Mouse (Mus musculus) T-helper 17 cell (primary cell): ENCODE measurements around the gene Rcn2.

Experiments
- in situ Hi-C, 2 experiments: fragments of 300-600 bp; cut with MboI, MseI; formaldehyde crosslinking; loops; 1 replicate in 1 of 2; 2 replicates in 1 of 2; pipeline ENCODE4 v1.15.1; 2025; ENCODE audit warnings: high pct_unique_total_duplicates in 2 of 2

Gene Rcn2

DNA sequence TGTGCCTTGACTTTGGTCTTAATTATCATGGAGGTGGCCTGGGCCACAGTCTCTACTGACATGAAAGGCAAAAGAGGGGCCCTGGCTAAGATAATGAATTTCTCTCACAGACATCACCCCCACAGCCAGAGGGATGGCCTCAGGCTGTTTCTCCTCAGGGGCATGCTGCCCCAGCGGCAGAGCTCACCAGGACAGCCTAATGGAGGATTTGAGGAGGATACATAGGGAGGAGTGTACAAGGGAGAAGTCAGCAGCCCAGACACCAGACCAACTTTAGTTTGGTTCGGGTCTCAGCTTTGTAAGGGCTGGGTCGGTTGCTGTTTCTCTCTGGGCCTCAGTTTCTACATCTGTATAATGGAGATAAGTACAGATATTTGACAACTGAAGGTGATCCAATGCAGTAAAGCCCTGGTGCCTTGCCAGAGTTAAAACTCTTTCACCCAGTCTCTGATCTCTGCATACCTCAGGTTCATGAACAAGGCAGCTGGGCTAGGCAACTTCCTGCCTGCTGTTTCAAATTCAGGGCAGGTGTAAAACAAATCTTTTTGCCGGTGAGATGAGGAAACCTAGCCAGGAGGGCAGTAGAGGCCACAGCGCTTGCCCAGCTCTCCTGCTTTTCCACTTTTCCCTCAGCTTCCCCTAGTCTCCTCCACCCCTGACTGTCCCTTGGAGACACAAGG is 49.0 kb downstream of the Rcn2 start:
- in situ Hi-C loops: loop anchor here in 1 of 2 experiments (10.0 kb wide), 1 partner anchor 1356 kb away; the partner anchor contains the start of gene Wdr61

DNA sequence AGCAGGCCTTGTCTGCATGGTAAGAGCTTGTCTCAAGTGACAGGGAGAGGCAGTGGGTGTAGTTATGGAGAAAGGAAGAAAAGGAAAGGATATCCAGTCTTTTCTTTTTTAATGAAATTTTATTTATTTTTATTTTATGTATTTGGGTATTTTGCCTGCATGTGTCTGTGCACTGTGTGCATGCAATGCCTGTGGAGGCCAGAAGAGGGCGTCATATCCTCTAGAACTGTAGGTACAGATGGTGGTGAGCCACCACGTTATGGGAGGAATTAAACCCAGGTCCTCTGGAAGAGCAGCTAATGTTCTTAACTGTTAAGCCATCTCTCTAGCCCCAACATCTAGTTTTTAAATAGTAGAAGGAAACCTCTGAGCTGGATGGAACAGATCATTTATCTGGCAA is 50.5 kb downstream of the Rcn2 start:
- in situ Hi-C loops: loop anchor here in 1 of 2 experiments (10.0 kb wide), 1 partner anchor 1357 kb away; the partner anchor contains the start of gene Wdr61

DNA sequence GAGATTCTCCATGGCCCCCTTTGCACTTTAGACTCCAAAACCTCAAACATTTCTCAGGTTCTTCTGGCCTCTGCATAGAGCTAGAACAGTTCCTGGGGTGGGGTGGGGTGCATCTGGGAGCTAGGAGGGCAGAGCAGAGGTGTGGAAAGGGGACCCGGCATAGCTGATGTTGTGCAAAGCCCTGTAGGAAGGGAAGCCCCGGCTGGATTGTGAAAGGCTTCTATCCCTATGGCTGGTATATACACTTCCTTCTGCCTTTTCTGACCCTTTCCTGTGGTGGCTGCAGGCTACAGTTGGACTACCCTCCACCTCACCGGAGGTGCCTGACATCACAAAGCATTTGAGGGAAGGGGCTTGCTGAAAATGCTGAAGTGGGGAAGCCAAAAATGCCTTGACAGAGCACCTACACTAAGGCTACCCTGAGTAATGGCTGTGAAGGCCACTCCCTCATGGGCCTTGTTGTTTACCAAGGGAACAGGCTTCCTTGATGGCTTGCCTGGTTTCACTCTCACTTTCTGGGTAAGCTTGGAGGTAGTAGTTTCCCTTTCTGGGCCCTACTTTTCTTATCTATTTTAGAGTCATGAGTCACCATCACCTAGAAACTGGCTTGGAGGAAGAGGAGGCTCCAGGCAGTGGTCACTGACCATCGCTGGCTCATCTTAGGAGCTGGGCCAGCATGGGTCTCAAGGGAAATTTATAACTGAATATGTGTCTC is 56.1 kb downstream of the Rcn2 start:
- in situ Hi-C loops: loop anchor here in 1 of 2 experiments (10.0 kb wide), 1 partner anchor 1363 kb away; the partner anchor contains the start of gene Wdr61

DNA sequence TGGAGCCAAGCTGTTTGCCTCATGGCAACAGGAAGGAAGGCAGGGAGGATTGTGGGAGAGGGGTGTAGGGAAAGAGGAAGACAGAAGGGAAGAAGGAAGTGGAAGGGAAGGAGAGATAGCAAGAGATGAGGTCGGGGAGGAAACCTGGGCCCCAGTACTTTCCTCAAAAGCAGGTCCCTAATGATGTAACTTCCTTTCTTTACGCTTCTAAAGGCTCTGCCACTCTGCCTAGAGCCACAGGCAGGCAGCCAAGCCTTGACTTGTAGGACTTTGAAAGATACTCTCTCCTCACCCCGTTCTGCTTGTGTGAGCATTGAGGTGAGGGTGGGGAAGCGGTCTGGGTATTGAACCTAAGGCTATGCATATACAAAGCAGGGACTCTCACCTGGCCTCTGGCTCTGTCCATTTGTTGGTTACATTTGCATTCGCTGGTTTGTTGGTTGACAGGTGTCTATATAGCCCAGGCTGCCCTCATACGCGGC is 58.4 kb downstream of the Rcn2 start:
- in situ Hi-C loops: loop anchor here in 1 of 2 experiments (10.0 kb wide), 1 partner anchor 1875 kb away; no protein-coding TSS in a partner anchor

DNA sequence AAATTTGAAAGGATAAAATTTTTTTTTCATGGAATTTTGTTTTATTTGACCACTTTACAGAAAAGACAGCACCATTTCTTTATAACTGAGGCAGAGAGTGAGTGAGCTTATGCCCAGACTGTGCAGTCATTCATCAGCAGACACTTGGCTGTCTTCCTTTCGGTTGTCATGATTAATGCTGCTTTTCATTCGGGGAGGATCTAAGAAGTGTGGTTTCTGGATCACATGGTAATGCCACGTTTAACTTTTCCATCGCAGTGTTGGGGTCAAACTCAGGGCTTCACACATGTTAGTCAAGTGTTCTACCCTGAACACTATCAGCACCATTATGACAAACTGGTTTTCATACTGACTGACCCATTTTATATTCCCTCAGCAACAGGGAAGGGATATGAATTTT is 59.4 kb downstream of the Rcn2 start:
- in situ Hi-C loops: loop anchor here in 1 of 2 experiments (10.0 kb wide), 1 partner anchor 1874 kb away; no protein-coding TSS in a partner anchor

DNA sequence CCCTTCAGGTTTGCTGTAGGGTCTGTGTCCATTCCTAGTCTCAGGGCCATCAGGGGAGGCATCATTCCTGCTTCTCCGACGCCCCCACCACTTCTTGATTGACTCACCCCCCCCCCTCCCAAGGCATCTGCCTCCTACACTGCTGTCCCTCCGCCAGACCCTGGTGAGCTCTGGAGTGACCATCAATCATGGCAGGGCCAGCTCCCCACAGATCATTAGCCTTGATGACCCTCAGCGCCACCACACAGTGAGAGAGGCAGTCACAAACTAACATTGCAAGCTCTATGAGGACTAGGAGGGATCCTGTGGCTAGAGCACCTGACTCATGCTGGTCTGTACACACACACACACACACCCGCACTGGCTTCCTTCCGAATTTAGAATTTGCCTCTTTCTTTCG is 63.3 kb downstream of the Rcn2 start:
- in situ Hi-C loops: loop anchor here in 1 of 2 experiments (10.0 kb wide), 1 partner anchor 1870 kb away; no protein-coding TSS in a partner anchor

DNA sequence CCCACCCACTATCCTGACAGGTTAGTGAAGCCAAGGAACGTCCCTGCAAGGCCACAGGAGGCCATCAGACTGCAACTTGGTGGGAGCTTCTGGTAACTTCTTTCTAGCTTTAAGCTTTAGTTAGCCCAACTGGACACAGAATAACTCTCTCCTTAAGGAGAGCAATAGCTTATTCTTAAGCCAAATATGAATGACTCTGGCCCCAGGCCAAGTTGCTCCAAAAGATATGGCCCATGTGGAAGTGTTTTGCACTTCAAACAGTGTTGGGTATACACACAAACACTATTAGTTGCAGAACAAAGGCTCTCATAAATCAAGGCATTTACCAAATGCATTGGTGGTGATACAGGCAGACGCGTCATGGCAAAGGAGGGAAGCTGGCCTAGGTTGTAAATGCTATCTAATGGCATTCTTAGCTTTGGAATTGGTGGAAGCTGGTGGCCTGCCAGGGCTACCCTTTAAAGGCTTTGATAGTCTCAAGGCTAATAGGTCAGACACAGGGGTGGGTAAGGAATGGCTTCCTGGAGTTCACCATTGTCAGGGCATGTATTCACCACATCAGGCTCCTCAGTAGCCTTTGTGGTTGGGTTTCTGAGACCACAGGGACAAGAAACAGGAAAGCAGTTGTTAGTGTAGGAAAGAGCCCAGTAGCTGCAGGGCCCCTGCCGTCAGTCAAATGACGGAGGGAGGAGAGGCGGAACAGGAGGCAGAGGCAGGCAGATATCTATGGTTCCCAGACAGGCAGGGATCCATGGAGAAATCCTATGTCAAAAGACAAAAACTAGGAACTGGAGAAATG is 64.8 kb downstream of the Rcn2 start:
- in situ Hi-C loops: loop anchor here in 1 of 2 experiments (10.0 kb wide), 1 partner anchor 1868 kb away; no protein-coding TSS in a partner anchor

DNA sequence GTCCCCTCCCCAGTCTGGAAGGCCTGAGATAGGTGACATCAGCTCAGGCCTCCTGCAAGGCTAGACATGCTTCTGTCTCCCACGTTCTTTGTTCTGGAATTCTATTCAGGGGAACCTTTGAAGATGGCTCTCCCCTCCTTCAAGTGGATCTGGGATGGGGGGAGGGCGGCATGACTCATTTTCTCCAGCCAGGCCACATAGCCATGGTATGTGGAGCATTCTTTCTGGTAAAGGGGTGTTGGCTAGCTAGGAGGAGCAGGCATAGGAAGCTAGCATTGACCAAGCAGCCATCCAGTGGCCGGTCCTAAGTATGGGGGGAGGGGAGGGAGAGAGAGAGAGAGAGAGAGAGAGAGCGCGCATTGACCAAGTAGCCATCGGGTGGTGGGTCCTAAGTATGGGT is 65.9 kb downstream of the Rcn2 start:
- in situ Hi-C loops: loop anchor here in 1 of 2 experiments (10.0 kb wide), 1 partner anchor 1867 kb away; no protein-coding TSS in a partner anchor

DNA sequence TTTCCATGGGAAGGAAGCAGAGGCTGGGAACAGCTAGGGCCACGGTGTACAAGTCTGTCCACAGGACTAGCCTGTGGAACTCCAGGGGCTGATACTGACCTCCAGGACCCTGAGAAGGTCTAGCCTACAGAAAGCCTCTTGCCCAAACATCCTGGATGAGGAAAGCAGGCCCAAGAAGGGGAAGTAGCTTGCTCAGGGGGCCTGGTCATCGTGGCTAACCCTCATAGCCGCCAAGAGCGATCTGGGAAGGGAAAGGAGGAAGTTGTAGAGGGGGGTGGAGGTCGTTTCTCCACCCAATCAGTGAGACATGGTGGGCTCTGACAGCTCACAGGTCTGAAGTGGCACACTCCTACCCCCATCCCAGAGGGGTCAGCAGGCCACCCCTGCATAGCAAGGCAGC is 66.5 kb downstream of the Rcn2 start:
- in situ Hi-C loops: loop anchor here in 1 of 2 experiments (10.0 kb wide), 1 partner anchor 1867 kb away; no protein-coding TSS in a partner anchor
